Mouse (Mus musculus): ENCODE results near the gene Jun.

The Jun gene

DNA sequence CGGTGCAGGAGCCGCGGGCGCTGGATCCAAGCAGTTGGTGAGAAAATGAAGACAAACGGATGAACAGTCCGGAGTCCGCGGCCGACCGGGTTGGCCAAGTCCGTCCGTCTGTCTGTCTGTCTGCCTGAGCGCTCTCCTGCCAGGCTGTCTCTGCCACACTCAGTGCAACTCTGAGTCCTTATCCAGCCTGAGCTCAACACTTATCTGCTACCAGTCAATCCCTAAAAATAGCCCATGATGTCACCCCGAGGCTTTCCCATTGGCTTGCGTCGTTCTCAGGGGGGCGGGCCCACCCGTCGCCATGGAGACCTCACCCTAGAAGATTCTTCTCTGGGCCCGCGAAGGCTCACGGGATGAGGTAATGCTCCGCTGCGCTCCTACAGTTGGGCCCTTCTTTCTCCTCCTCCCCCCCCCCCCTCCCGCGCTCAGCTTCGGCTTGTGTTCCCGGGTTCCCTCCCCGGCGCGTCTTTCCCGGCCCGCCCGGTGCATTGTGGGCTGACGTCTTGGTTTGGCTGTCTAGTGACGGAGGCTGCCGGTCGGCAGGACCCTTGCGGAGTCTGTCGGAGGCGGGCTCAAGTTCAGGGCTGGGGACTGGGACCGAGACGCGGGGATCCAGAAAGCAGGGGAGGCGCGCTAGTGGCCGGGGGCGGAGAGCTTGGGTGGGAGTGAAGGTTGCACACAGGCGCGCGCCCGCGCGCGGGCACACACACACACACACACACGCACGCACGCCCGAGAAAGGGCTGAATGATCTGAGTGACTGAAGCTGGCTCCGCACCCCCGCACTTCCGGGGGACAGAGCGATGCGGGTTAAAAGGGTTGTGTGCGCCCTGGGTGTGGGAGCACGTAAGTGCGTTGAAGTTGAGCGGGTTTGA lies at the start of gene Jun:
Gene Jun (minus strand): TSS at position 198 of the 875 bp plus-strand sequence.
- DNase-seq (ENCODE audit: low spot score in 2 of 2), result peak; percentile 100

DNA sequence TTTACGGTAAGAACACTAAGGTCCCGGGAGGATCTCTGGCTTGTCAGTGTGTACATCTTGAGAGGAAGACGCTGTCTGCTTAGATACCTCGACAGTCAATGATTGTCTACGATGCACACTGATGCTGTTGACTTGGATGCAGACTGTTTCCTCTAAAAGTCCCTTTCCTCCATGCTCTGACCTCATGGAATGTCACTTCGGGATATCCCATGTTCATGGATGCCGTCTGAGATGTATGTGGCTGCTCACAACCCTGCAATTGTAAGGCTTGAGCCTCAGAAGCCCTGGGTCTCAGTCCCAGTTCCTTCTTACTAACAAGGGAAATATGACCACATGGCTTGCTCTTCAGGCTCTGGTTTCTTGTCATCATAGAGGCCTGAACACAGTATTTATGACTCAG lies 49.7 kb upstream of the Jun start:
- DNase-seq (ENCODE audit: low spot score in 2 of 2), result no peak

DNA sequence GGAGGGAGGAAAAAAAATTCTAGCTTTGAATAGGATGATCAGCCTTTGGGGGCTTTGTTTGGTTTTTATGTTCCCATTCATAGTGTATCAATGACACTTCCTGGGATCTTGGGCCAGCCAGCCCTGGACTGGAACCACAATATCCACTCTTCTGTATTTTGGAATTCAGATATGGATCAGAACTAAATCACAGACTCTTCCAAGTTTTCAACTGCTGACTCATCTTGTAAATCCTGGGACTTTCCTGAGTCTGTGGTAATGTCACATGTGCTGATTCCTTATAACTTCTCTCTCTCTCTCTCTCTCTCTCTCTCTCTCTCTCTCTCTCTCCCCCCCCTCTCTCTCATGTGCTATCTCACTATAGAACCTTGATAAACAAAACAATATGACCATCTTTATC lies 48.7 kb upstream of the Jun start:
- no peak for DNase-seq (ENCODE audit: low spot score in 2 of 2)

DNA sequence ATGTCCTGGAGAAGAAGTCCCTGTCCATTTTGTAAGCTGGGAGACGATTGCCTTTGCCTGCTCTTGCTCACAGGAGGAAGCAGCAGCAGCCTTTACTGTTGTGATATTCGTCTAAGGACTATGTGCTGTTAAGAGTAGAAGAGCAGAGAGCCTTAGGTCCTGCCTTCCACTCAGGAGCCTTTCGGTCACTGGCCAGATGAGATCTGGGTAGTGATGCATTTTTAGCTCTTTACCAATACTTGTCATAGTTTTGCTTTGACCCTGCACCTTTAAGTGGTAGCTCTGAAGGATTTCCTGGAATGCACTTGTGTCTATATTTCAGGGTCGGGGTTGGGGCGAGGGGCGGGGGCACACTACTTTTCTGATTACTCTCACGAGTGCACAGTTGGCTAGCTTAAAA lies 47.4 kb upstream of the Jun start:
- DNase-seq (ENCODE audit: low spot score in 2 of 2), result no peak

DNA sequence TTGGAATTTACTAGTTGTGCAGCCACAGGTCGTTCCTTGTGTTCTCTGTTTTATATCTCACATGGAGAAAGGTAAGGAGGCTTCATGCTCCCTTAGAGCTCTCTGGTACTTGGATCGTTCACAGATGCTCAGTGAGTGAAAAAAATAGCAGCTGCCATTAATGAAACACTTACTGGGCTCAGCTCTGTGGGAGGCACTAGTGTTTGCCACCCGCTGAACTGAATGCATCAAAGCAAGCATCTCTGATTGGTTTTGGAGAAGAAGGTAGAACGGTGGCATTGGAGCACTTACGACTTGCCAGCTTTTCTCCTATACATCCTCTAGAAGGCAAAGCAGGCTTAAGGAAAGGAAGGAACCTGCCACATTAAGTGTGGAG lies 46.7 kb upstream of the Jun start:
- DNase-seq (ENCODE audit: low spot score in 2 of 2), result no peak

DNA sequence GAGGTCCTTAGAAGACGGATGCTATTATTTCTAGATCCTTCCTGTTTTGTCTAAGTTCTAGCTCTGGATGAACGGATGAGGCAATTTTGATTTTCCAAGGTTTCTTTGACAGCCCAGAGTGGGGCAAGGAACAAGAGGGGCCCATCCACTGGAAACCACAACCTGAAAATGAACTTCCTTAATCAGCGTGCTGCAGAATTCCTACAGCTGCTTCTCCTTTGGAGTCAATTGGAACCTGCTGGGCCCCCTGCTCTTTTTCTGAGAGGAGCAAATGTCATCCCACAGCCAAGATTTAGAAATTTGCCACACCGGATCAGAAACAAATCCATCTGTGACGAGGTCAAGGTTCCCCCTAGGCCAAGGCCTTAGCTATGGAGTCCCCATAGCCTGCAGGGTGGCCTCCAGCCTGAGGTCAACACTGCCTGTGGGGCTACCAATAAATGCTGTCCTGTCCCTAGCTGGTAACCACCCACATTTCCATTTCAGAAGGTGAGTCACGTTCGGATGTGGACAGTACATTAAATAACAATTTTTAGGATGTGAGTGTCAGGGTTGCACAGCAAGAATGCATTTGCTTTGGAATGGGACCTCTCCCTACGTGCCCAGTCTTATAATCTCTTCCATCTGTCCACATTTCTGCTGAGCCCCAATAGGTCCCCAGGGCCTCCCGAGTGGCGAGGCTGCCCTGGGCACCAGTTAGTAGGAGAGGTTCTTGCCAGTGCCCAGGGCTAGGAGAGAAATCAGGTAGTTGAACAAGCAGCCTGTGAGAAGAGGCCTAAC lies 46.1 kb upstream of the Jun start:
- no peak for DNase-seq (ENCODE audit: low spot score in 2 of 2)

DNA sequence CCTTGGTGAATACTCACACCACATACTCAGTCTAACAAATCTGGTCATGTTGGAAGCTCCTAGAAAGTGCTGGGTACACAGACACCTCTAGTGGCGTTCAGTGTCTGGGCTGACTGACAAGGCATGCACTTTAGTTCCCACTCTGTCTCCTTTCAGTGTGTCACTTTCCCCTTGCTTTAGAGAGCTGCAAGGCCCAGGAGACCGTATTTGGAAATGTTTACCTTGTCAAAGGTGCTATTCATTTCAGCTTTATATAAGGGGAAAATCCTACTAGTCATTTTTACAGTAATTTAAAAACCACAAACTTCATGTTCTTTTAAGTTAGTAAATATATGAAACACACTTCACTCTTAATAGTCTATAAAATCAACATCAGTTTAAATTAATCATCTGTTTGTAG lies 44.7 kb upstream of the Jun start:
- no peak for DNase-seq (ENCODE audit: low spot score in 2 of 2)

DNA sequence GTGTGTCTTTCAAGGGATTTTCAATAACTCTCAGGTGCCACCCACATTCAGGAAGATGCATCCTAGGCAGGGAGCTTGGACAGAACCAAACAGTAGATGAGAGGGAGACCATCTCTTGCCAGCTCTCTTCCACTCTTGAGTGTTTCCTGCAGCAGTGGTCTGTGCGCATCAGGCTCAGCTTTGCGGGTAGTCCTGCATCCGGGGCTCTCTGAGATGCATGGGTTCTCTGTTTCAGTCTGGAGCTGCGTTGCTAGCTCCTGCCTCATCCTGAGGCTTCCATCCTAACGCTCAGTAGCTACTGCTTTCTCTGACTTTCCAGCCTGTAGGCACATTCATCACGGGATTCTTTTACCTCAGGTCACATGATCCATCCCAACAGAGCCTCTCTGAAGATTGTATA lies 43.9 kb upstream of the Jun start:
- no peak for DNase-seq (ENCODE audit: low spot score in 2 of 2)

DNA sequence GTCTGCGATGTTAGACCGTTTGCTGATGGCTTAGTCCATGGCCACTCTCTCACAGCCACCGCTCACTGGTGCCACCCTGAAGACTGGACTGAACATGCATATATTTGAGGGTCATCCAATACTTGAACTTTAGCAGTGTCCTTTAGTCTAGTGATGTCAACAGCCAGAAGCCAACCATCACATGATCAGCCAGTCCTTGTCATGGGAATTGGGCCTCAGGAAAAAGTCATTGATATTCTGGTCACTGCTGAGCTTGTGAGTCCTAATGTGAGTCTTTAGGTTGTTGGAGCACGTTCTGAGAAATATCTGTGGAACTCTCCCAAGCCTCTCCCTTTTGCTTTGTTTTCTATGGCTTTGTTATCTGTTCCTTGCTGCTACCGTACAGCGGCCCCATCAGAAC lies 43.3 kb upstream of the Jun start:
- no peak for DNase-seq (ENCODE audit: low spot score in 2 of 2)

DNA sequence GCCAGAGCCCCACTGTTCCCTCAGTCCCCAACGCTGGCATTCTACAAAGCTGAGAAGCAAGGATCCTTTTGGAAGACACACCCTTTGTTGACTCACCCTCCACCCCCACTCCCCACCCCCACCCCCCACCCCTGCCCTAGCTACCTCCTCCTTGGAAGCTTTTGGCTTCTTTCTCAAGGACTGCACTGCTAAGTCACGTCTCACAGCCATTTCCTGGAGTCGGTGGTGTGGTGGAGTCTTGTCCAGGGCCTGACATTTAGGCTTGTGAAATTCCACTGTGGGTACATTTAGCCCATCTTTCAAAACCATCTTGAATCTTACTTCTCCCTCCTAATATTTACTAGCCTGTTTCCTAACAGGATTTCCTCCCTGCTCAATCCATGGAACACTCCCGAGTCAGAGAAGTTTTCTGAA lies 42.7 kb upstream of the Jun start:
- DNase-seq (ENCODE audit: low spot score in 2 of 2), result no peak

DNA sequence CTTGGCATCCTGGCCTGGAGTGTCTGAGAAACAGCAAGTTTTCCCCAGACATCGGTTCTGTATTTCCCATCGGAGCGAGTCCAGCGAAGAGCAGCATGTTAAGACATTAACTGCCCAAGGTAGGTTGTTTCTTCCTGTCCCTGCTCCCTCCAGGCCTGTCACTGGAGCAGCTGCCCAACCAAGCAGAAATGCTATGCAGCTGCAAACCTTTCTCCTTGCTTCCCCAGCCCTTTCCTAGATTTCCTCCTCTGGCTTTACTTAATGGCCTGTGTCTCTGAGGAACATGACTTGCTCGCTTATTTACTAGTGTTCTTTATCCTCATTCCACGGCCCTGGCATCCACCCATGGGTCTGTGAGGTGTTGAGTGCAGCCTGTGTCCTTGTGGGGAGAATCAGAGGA lies 41.6 kb upstream of the Jun start:
- DNase-seq (ENCODE audit: low spot score in 2 of 2), result no peak

DNA sequence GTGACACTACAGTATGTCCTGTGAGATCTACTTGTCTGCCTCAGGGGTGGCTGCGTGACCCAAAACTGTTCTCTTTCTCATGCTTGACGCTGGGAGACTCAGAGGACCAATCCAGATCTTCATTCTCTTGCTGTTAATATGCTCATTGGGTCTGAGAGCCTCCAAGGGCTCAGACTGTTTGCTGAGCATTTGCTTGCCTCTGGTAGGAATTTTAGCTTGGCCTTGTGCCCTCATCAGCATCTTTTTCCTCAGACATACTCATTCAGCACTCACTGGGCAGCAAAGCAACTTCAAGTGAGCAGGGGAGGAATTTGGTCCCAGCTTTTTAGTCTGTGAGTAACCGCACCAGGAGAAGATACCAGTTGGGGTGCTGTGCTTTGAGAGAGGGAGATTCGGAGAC lies 40.5 kb upstream of the Jun start:
- DNase-seq (ENCODE audit: low spot score in 2 of 2), result no peak

DNA sequence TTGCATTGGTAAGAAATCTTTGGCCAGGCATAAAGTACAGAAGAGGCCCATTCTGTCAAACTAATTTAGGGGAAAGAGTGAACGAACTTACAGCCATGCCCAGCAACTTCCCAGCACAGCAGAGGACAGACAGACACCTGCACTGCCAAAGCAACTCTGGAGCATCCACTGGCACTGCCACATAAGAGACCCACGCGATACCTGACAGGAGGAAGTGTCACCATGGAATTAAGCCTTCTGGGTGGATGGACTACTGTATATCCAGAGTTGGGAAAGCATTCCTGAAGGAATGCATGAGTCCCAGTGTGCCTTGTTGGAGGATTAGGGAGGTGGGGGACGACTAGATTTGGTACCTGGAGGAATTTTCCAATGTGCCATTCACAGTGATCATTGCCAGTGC lies 39.5 kb upstream of the Jun start:
- no peak for DNase-seq (ENCODE audit: low spot score in 2 of 2)

DNA sequence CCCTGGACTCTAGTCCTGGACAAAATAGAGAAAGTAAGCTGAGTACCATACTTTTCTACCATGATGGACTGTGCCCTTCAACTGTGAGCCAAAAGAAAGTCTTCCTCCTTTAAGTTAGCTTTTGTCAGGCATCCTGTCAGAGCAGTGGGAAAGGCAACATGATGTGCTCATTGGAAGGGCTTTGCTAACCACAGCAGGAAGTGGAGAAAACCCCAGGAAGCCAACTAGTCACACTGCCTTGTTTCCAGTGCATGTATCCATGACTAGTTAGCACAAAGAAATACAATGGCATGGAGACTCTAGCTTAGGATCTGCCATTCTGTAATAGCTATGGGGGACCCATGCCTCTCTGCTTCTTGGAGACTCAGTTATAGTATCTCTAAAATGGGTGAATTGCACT lies 37.9 kb upstream of the Jun start:
- DNase-seq (ENCODE audit: low spot score in 2 of 2), result no peak

DNA sequence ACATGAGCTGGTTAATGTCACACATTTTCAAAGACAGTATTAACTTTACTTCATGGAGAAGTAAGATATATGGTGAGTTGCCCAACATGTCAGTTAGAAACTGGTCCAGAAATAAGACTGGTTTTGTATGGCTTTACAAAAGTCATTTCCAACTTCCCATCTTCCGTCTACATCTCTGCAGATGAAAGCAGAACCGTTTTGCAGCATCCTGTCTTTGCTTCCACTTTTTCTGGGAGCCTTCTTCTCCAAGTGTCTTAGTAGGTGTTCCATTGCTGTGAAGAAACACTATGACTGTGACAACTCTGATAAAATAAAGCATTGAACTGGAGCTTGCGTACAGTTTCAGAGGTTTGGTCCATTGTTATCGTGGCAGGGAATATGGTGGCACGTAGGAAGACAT lies 37.0 kb upstream of the Jun start:
- no peak for DNase-seq (ENCODE audit: low spot score in 2 of 2)

DNA sequence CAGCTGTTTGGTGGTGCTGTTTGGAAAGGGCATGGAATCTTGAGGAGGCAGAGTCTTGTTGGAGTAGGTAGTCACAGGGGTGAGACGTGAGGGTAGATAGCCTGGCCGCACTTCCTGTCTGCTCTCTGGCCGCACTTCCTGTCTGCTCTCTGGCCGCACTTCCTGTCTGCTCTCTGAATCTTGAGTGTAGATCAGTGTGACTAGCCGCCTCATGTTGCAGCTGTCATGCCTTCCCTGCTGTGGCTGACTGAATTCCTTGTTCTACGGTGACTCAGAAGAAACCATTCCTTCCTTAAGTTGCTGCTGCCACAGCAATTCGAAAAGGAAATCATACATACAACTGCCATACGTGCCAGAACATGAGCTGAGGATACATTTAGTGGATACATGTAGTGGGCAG lies 31.9 kb upstream of the Jun start:
- no peak for DNase-seq (ENCODE audit: low spot score in 2 of 2)

DNA sequence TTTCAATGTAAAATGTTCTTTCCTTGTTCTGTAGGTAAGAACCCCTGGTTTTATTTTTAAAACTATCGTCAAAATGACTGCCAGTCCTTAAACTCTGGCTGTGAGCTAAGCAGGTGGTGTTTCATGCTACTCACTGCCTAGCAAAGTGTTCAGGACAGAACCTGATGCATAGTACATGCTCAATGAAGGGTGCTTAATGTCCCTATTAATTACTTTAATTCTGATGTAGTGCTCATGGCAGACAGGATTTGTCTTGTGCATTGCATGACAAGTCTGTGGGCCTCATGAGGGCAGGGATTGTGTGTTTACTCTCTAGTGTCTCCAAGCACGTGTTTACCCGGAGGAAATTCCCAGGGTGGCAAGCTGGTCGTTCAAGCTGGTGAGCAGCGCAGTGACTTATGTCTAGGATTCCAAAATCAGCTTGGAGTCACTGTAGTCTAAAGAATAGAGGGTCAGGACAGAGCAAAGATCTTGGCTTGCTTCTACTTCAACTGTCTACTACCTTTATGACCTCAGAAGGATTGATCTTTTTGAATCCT lies 31.2 kb upstream of the Jun start:
- no peak for DNase-seq (ENCODE audit: low spot score in 2 of 2)

DNA sequence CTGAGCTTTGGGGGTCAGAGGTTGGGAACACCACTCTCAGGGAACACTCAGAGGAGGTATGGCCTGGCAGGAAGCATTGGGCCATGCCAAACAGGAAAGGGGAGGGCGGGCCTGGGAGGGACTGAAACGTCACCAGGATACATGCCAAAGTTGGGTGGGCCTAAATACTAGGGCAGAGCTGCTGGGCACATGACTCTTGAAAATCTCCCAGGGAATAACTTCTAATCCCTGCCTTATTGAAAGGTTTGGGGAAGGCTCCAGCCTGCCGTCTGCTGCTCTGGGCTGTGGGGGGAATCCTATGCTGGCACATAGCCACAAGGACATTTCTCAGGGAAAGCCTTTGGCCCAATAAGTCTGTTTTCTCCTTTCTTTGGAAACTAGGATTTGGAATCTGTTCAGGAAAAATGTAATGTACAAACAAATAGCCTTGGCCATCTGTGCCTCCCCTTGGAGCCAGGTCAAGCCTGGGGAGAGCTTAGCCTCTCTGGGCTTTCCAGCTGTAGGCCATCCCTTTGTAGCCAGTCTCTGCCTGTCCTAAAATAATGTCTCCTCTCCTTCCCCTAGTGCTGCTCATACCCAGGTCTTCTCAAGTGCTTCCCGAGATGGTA lies 30.6 kb upstream of the Jun start:
- DNase-seq (ENCODE audit: low spot score in 2 of 2), result no peak

DNA sequence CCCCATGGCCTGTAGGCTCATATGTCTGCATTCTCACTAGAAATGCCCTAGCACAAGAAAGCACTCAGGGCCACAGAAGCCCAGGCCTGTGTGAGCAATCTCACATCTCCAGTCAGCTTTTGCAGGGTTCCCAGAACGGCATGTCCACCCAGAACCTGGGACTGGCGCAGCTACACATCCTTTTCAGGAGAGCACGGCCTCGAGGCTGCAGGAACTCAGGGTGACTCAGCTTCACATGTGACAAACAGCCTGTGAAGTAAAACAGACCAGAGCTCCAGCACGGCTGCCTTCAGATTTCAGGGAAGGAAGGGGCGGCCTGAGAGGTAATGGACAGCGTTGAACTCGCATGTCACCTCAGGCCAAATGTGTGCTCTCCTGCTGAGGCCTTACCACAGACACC lies 29.6 kb upstream of the Jun start:
- DNase-seq (ENCODE audit: low spot score in 2 of 2), result no peak

DNA sequence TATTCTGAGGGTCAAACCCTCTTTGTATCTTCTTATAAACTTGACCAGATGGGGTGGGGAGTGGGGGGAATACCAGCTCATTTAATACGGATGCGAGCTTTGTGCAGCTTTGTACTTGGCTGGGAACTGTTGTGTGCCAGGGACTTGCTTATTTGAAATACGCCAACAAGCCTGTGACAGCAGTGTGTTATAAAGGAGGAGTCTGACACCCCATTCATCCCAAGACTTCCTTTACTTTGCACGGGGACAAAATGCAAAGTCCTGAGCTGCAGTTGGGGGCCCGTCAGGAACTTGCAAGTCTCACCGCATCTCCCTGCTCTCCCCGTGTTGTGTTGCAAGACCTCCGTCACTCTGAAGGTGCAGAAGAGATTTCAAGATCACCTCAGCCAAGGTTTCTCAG lies 26.6 kb upstream of the Jun start:
- DNase-seq (ENCODE audit: low spot score in 2 of 2), result no peak

DNA sequence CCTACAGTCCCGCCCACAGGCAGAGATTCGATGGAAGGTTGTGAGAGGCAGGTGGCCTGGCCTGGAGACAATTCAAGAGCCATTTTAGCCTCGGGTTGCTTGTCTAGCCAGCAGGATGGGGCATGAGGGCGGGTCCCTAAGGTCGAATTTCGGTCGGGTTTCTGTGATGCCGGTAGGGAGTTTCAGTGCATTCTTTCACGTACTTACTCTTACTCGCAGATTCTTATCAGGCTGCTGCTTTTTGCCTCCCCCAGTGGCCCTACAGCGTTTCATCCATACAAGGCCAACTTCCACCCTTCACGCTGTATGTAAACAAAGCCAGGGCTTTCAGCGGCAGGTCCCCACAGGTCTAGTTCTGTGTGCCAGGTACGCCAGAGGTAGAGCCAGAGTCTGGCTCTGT lies 24.3 kb upstream of the Jun start:
- DNase-seq (ENCODE audit: low spot score in 2 of 2), result no peak

DNA sequence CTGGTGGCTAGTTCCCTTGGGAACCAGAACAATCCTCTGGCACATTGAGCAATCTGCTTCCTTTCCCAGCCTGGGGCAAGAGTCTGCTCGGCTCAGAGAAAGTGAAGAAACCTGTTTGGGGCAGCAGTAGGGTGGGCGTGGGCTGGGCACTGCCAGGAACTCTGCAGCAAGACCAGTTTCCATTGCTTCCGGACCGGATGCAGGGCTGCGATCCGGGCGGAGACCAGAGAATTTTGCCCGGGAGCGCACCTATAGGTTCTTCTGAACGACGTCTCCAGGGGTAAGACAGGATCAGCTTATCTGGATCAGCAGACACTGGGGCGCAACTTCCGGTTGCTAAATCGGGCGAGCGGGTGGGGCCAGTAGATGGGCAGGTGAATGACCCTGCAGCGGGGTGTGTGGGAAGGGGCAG lies 23.6 kb upstream of the Jun start:
- no peak for DNase-seq (ENCODE audit: low spot score in 2 of 2)

DNA sequence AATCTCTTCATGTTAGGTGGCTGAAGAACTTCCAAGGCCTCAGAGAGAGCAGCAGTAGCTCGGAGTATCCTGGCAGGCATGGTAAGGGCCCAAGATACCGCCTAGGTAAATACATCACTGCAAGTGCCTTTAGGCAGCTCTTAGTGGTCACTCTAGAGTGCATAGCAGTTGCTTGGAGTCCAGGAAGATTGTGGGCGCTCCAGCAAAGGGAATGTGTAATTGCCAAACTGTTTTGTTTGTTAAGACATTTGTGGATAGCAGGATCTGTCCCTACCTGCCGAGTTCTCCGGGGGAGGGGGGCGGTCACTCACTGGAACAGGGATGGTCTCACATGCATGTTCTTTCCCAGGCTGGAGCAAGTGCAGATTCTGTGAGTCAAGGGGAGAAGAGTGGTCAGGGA lies 22.3 kb upstream of the Jun start:
- DNase-seq (ENCODE audit: low spot score in 2 of 2), result no peak

Measured in frontal cortex, postnatal 14 days (tissue).